In the genomic region with DNA sequence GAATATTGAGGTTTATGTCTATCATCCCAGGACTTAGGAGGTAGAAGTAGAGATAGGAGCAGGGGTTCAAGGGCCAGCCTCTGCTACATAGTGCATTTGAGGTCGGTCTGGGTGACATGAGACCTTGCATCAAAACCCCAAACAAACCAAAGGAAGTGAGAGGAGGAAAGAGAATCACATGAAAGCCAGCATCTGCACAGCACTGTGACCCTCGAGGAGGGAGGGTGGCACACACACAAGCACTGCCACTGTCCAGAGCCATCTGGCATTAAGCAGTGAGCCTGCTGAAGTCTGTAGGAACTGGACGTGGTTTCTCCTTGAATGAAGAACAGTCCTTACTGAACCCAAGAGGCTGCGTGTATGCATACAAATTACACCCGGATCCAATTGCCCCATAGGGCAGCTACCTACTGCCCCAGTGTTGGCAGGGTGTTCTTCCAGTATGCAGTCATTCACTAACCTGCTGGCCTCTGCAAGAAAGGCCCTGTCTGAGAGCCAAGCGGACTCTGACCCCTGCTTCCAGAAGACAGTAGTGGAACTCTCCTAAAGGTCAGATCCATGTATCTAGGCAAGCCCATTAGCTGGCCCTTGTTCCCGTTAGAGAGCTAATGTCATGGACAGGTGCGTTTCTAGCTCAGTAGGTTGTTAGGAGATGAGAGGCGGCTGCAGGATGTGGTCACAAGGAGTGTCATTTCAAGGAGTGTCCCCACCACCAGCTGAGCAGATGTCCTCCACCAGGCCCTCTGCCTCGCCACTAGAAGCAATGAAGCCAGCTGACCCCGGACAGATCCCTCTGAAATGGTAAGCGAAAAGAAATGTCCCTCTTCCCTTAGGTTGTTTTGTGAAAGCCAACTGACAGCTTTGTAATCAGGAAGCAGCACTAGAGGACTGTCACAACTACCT, we compare ENCODE assay signal across 13 mouse cellular contexts. TPM values are rescaled to one million over a fixed set of nuclear protein-coding genes. Genes with fewer than 3 reads are reported as not detected.
DNase-seq lines count a peak whose midpoint lies in the region; ATAC-seq and TF ChIP-seq lines count a peak whose summit lies in the region.
"Had no signal": no experiment of that assay in that cellular context is flagged by ENCODE, and none has a peak within 500 bp of the region (broad histone marks: within the 10 kb centered on the region; RNA-seq: fewer than 3 reads in every experiment).

No protein-coding gene starts in this region.

- WGBS in embryonic facial prominence, embryonic 15.5 days: 78% methylated on average over 12 of the region's 12 CpGs
- 81% methylated on average over 12 of the region's 12 CpGs for WGBS in embryonic facial prominence, embryonic 10.5 days
- WGBS in liver, adult 2 months: 50% methylated on average over 12 of the region's 12 CpGs
- WGBS in liver, embryonic 12.5 days (ENCODE audit: insufficient replicate concordance): 60% methylated on average over 12 of the region's 12 CpGs
- WGBS in stomach, embryonic 16.5 days: 73% methylated on average over 12 of the region's 12 CpGs
- WGBS in forebrain, embryonic 13.5 days: 81% methylated on average over 12 of the region's 12 CpGs

- H3K4me2 ChIP-seq in embryonic facial prominence, embryonic 15.5 days (replicated peaks): no peak overlapping the region
- no peak overlapping the region for H3K4me2 ChIP-seq in liver, embryonic 12.5 days
- no peak overlapping the region for H3K4me2 ChIP-seq in stomach, embryonic 16.5 days (ENCODE audit: low read depth, low read length)
- no peak overlapping the region for H3K4me2 ChIP-seq in forebrain, embryonic 13.5 days
- H3K4me2 ChIP-seq: heart, embryonic 11.5 days; midbrain, embryonic 15.5 days had no signal

- TF ChIP-seq POLR2A in liver, adult 2 months (IDR thresholded peaks at IDR 0.05; ENCODE audit: extremely low read depth, insufficient read depth, low read length): no peak

- H3K9me3 ChIP-seq in embryonic facial prominence, embryonic 15.5 days (replicated peaks): no peaks in the 10 kb centered on the region
- no peaks in the 10 kb centered on the region for H3K9me3 ChIP-seq in embryonic facial prominence, embryonic 10.5 days
- no peaks in the 10 kb centered on the region for H3K9me3 ChIP-seq in liver, embryonic 12.5 days (replicated peaks)
- no peaks in the 10 kb centered on the region for H3K9me3 ChIP-seq in stomach, embryonic 16.5 days (replicated peaks; ENCODE audit: control insufficient read depth, low read length)
- no peaks in the 10 kb centered on the region for H3K9me3 ChIP-seq in forebrain, embryonic 13.5 days (replicated peaks)
- H3K9me3 ChIP-seq: midbrain, embryonic 15.5 days had no signal

- ATAC-seq in embryonic facial prominence, embryonic 15.5 days (ENCODE audit: insufficient number of reproducible peaks, low FRiP score, low TSS enrichment, low read depth): no peak
- ATAC-seq in liver, embryonic 12.5 days: no peak
- no peak for ATAC-seq in stomach, embryonic 16.5 days (ENCODE audit: insufficient read depth, low FRiP score)
- ATAC-seq in forebrain, embryonic 13.5 days: no peak
- ATAC-seq: inflammation-experienced regulatory T-cells, adult 6 months; midbrain, embryonic 15.5 days had no signal

- H3K4me1 ChIP-seq in embryonic facial prominence, embryonic 15.5 days: peaks cover 42% of the 10 kb centered on the region
- H3K4me1 ChIP-seq in embryonic facial prominence, embryonic 10.5 days: peaks cover 2% of the 10 kb centered on the region; the same call in 1 of the 2 replicates
- peaks cover 5% of the 10 kb centered on the region for H3K4me1 ChIP-seq in liver, adult 2 months (ENCODE audit: control insufficient read depth, insufficient read depth, low read length)
- no peaks in the 10 kb centered on the region for H3K4me1 ChIP-seq in liver, embryonic 12.5 days
- peaks cover 35% of the 10 kb centered on the region for H3K4me1 ChIP-seq in stomach, embryonic 16.5 days (ENCODE audit: control insufficient read depth, insufficient read depth, low read length)
- peaks cover 12% of the 10 kb centered on the region for H3K4me1 ChIP-seq in forebrain, embryonic 13.5 days
- H3K4me1 ChIP-seq: midbrain, embryonic 15.5 days had no signal

- no peak overlapping the region for H3K9ac ChIP-seq in embryonic facial prominence, embryonic 15.5 days
- H3K9ac ChIP-seq in liver, adult 2 months (ENCODE audit: low read depth, low read length): no peak overlapping the region
- no peak overlapping the region for H3K9ac ChIP-seq in liver, embryonic 12.5 days
- no peak overlapping the region for H3K9ac ChIP-seq in stomach, embryonic 16.5 days (ENCODE audit: low read length)
- H3K9ac ChIP-seq in forebrain, embryonic 13.5 days: no peak overlapping the region
- H3K9ac ChIP-seq: forebrain, postnatal 0 days; midbrain, embryonic 15.5 days had no signal

- H3K4me3 ChIP-seq in embryonic facial prominence, embryonic 15.5 days (replicated peaks): no peak overlapping the region
- no peak overlapping the region for H3K4me3 ChIP-seq in embryonic facial prominence, embryonic 10.5 days
- H3K4me3 ChIP-seq in liver, adult 2 months (ENCODE audit: insufficient read depth, low read depth, low read length): no peak overlapping the region
- H3K4me3 ChIP-seq in liver, embryonic 12.5 days: no peak overlapping the region
- no peak overlapping the region for H3K4me3 ChIP-seq in stomach, embryonic 16.5 days (replicated peaks; ENCODE audit: low read length)
- no peak overlapping the region for H3K4me3 ChIP-seq in forebrain, embryonic 13.5 days
- H3K4me3 ChIP-seq: midbrain, embryonic 15.5 days had no signal

- no peaks in the 10 kb centered on the region for H3K79me2 ChIP-seq in liver, adult 2 months (ENCODE audit: control insufficient read depth, insufficient read depth, low read length)

- DNase-seq in embryonic facial prominence, embryonic 10.5 days (ENCODE audit: low spot score): no peak
- DNase-seq in liver, adult 2 months (ENCODE audit: extremely low read depth, low read depth, low spot score): peak; percentile 98
- peak; percentile 92 for DNase-seq in kidney, adult 9 months
- DNase-seq in right cerebral cortex, postnatal 4 days: no peak
- DNase-seq: cerebellum, adult 9-11 months; forebrain, postnatal 0 days had no signal

- H3K36me3 ChIP-seq in embryonic facial prominence, embryonic 15.5 days: no peaks in the 10 kb centered on the region
- H3K36me3 ChIP-seq in embryonic facial prominence, embryonic 10.5 days (replicated peaks): no peaks in the 10 kb centered on the region
- no peaks in the 10 kb centered on the region for H3K36me3 ChIP-seq in liver, adult 2 months (ENCODE audit: control insufficient read depth, insufficient read depth, low read length)
- H3K36me3 ChIP-seq in liver, embryonic 12.5 days: no peaks in the 10 kb centered on the region
- no peaks in the 10 kb centered on the region for H3K36me3 ChIP-seq in stomach, embryonic 16.5 days (ENCODE audit: control insufficient read depth, insufficient read depth, low read length)
- H3K36me3 ChIP-seq in forebrain, embryonic 13.5 days (ENCODE audit: poor library complexity, severe bottlenecking): no peaks in the 10 kb centered on the region
- H3K36me3 ChIP-seq: midbrain, embryonic 15.5 days had no signal

- no peak for TF ChIP-seq CTCF in liver, adult 2 months (IDR thresholded peaks at IDR 0.05; ENCODE audit: low read depth, low read length)

- no peaks in the 10 kb centered on the region for H3K27me3 ChIP-seq in embryonic facial prominence, embryonic 15.5 days
- H3K27me3 ChIP-seq in embryonic facial prominence, embryonic 10.5 days (replicated peaks; ENCODE audit: low read depth, poor library complexity, severe bottlenecking): no peaks in the 10 kb centered on the region
- no peaks in the 10 kb centered on the region for H3K27me3 ChIP-seq in liver, adult 2 months (ENCODE audit: control insufficient read depth, insufficient read depth, low read length)
- H3K27me3 ChIP-seq in liver, embryonic 12.5 days (replicated peaks): peaks cover 5% of the 10 kb centered on the region; the same call in 1 of the 2 replicates
- no peaks in the 10 kb centered on the region for H3K27me3 ChIP-seq in stomach, embryonic 16.5 days (ENCODE audit: control insufficient read depth, insufficient read depth, low read length)
- H3K27me3 ChIP-seq in forebrain, embryonic 13.5 days: no peaks in the 10 kb centered on the region
- H3K27me3 ChIP-seq: midbrain, embryonic 15.5 days had no signal

- 0 out of 2 replicates have a peak overlapping the region, but pooled peaks have one; percentile 17 for H3K27ac ChIP-seq in embryonic facial prominence, embryonic 15.5 days (replicated peaks)
- H3K27ac ChIP-seq in embryonic facial prominence, embryonic 10.5 days (replicated peaks): no peak overlapping the region
- no peak overlapping the region for H3K27ac ChIP-seq in liver, adult 2 months (replicated peaks; ENCODE audit: insufficient read depth, low read depth, low read length)
- no peak overlapping the region for H3K27ac ChIP-seq in liver, embryonic 12.5 days
- H3K27ac ChIP-seq in stomach, embryonic 16.5 days (ENCODE audit: low read length): peak overlapping the region; percentile 91
- no peak overlapping the region for H3K27ac ChIP-seq in forebrain, embryonic 13.5 days
- H3K27ac ChIP-seq: midbrain, embryonic 15.5 days had no signal

RNA-seq across cellular contexts. Expression of gene Sema4c, which starts 46.4 kb away (rescaled TPM):
- polyA plus RNA-seq in embryonic facial prominence, embryonic 15.5 days (2015; fragmentation: Nextera tagmentation; extraction: Ambion mirVana): 18.6 and 19.6 TPM in 2 replicates
- polyA plus RNA-seq in embryonic facial prominence, embryonic 10.5 days (2016; fragmentation: Nextera tagmentation; extraction: Ambion mirVana): 24.9 and 25.9 TPM in 2 replicates
- 1.5 and 2.2 TPM in 2 replicates for total RNA-seq in liver, adult 2 months (2014; rRNA removed)
- 1.4 and 2.4 TPM in 2 replicates for polyA plus RNA-seq in liver, adult 2 months (2012; rRNA removed)
- polyA plus RNA-seq in liver, embryonic 12.5 days (2016; fragmentation: Nextera tagmentation; extraction: Ambion mirVana): 3.9 TPM in 2 replicates
- polyA plus RNA-seq in stomach, embryonic 16.5 days (2015; fragmentation: Nextera tagmentation; extraction: Ambion mirVana): 10.0 and 10.6 TPM in 2 replicates
- 27.3 and 30.7 TPM in 2 replicates for polyA plus RNA-seq in forebrain, embryonic 13.5 days (2015; fragmentation: Nextera tagmentation; extraction: Ambion mirVana)

RNA-seq across cellular contexts. Expression of gene Ankrd39, which starts 57.3 kb away (rescaled TPM):
- polyA plus RNA-seq in embryonic facial prominence, embryonic 15.5 days (2015; fragmentation: Nextera tagmentation; extraction: Ambion mirVana): 25.7 and 29.5 TPM in 2 replicates
- polyA plus RNA-seq in embryonic facial prominence, embryonic 10.5 days (2016; fragmentation: Nextera tagmentation; extraction: Ambion mirVana): 18.9 and 20.3 TPM in 2 replicates
- 2.6 and 4.9 TPM in 2 replicates for total RNA-seq in liver, adult 2 months (2014; rRNA removed)
- polyA plus RNA-seq in liver, adult 2 months (2012; rRNA removed): 7.7 and 9.4 TPM in 2 replicates
- polyA plus RNA-seq in liver, embryonic 12.5 days (2016; fragmentation: Nextera tagmentation; extraction: Ambion mirVana): 9.0 and 10.5 TPM in 2 replicates
- polyA plus RNA-seq in stomach, embryonic 16.5 days (2015; fragmentation: Nextera tagmentation; extraction: Ambion mirVana): 26.7 and 30.5 TPM in 2 replicates
- 16.9 and 18.0 TPM in 2 replicates for polyA plus RNA-seq in forebrain, embryonic 13.5 days (2015; fragmentation: Nextera tagmentation; extraction: Ambion mirVana)

Comparison
In these comparisons a context has a peak if more than half of its experiments do, and no peak if none do; other contexts are left out.
1. H3K27ac ChIP-seq: peak in embryonic facial prominence, embryonic 15.5 days (single experiment) and stomach, embryonic 16.5 days (single experiment); none in embryonic facial prominence, embryonic 10.5 days (single experiment), liver, adult 2 months (single experiment), liver, embryonic 12.5 days (single experiment) and forebrain, embryonic 13.5 days (single experiment).
2. DNase-seq: peak in liver, adult 2 months (single experiment) and kidney, adult 9 months (single experiment); none in embryonic facial prominence, embryonic 10.5 days (single experiment) and right cerebral cortex, postnatal 4 days (single experiment).